Mouse (Mus musculus): Measurements from ENCODE around the gene Olfr1342. TPM values are rescaled to one million over a fixed set of nuclear protein-coding genes. Genes with fewer than 3 reads are reported as not detected.

Olfr1342 gene
- total and polyA plus RNA-seq, 2 experiments from 2014 or later: not detected

GRCm38 (mm10) chr4:118711656-118712055 lies 19.1 kb upstream of the Olfr1342 start:
- Histone ChIP-seq H3K9ac (no peak overlapping the region), H3K36me3 (ENCODE audit: insufficient read depth) (no peaks in the 10 kb centered on the region), H3K27ac (ENCODE audit: low read depth, low read length) (no peak overlapping the region), H3K27me3 (ENCODE audit: insufficient read depth, low read length) (no peaks in the 10 kb centered on the region), H3K4me1 (ENCODE audit: insufficient read depth) (no peaks in the 10 kb centered on the region), H3K4me3 (ENCODE audit: low read depth, low read length) (no peak overlapping the region), H3K4me2 (ENCODE audit: low read depth) (no peak overlapping the region), H3K9me3 (ENCODE audit: low read length) (no peaks in the 10 kb centered on the region)
- ATAC-seq (no peak), DNase-seq (no peak)
- 4% methylated on average over 1 of the region's 1 CpGs for WGBS
- no peak for TF ChIP-seq CTCF (IDR thresholded peaks at IDR 0.05; ENCODE audit: low read depth)

- H3K36me3 ChIP-seq (ENCODE audit: insufficient read depth): no peaks in the 10 kb centered on the region
- TF ChIP-seq CTCF (IDR thresholded peaks at IDR 0.05; ENCODE audit: low read depth): no peak
- 86% methylated on average over 5 of the region's 5 CpGs for WGBS
Measured at GRCm38 (mm10) chr4:118708086-118708485, 15.5 kb upstream of the Olfr1342 start.

GRCm38 (mm10) chr4:118703223-118703622 lies 10.7 kb upstream of the Olfr1342 start, which contains the start of gene Olfr1341:
Gene Olfr1341, plus strand, starts transcription at chr4:118703523.
- WGBS: 76% methylated on average over 3 of the region's 3 CpGs
- DNase-seq: no peak
- Histone ChIP-seq H3K36me3 (ENCODE audit: insufficient read depth) (no peaks in the 10 kb centered on the region), H3K4me3 (ENCODE audit: low read depth, low read length) (no peak within 1 kb of the TSS), H3K9me3 (ENCODE audit: low read length) (no peaks in the 10 kb centered on the region), H3K27me3 (ENCODE audit: insufficient read depth, low read length) (no peaks in the 10 kb centered on the region), H3K9ac (no peak within 1 kb of the TSS), H3K27ac (ENCODE audit: low read depth, low read length) (no peak within 1 kb of the TSS), H3K4me2 (ENCODE audit: low read depth) (no peak within 1 kb of the TSS), H3K4me1 (ENCODE audit: insufficient read depth) (no peaks in the 10 kb centered on the region)
- ATAC-seq: no peak
- TF ChIP-seq CTCF (IDR thresholded peaks at IDR 0.05; ENCODE audit: low read depth): no peak

More at GRCm38 (mm10) chr4:118708086-118708485, 15.5 kb upstream of the Olfr1342 start:
- ATAC-seq: no peak
- H3K27ac ChIP-seq (ENCODE audit: low read depth, low read length): no peak overlapping the region
- no peaks in the 10 kb centered on the region for H3K27me3 ChIP-seq (ENCODE audit: insufficient read depth, low read length)
- no peak overlapping the region for H3K9ac ChIP-seq
- no peaks in the 10 kb centered on the region for H3K4me1 ChIP-seq (ENCODE audit: insufficient read depth)
- no peak for DNase-seq
- no peak overlapping the region for H3K4me3 ChIP-seq (ENCODE audit: low read depth, low read length)
- no peaks in the 10 kb centered on the region for H3K9me3 ChIP-seq (ENCODE audit: low read length)
- H3K4me2 ChIP-seq (ENCODE audit: low read depth): no peak overlapping the region

- Histone ChIP-seq H3K4me2 (ENCODE audit: low read depth) (no peak overlapping the region), H3K36me3 (ENCODE audit: insufficient read depth) (no peaks in the 10 kb centered on the region), H3K27me3 (ENCODE audit: insufficient read depth, low read length) (no peaks in the 10 kb centered on the region), H3K4me3 (ENCODE audit: low read depth, low read length) (no peak overlapping the region), H3K4me1 (ENCODE audit: insufficient read depth) (no peaks in the 10 kb centered on the region), H3K9ac (no peak overlapping the region), H3K27ac (ENCODE audit: low read depth, low read length) (no peak overlapping the region), H3K9me3 (ENCODE audit: low read length) (no peaks in the 10 kb centered on the region)
- 25% methylated on average over 2 of the region's 2 CpGs for WGBS
- DNase-seq (no peak), ATAC-seq (no peak)
- no peak for TF ChIP-seq CTCF (IDR thresholded peaks at IDR 0.05; ENCODE audit: low read depth)
Measured at GRCm38 (mm10) chr4:118693812-118694211, 1.3 kb upstream of the Olfr1342 start.

- no peak overlapping the region for H3K27ac ChIP-seq (ENCODE audit: low read depth, low read length)
- H3K4me3 ChIP-seq (ENCODE audit: low read depth, low read length): no peak overlapping the region
- H3K27me3 ChIP-seq (ENCODE audit: insufficient read depth, low read length): no peaks in the 10 kb centered on the region
- no peaks in the 10 kb centered on the region for H3K9me3 ChIP-seq (ENCODE audit: low read length)
- TF ChIP-seq CTCF (IDR thresholded peaks at IDR 0.05; ENCODE audit: low read depth): no peak
- H3K9ac ChIP-seq: no peak overlapping the region
- H3K36me3 ChIP-seq (ENCODE audit: insufficient read depth): no peaks in the 10 kb centered on the region
- no peaks in the 10 kb centered on the region for H3K4me1 ChIP-seq (ENCODE audit: insufficient read depth)
- no peak for DNase-seq
- no peak overlapping the region for H3K4me2 ChIP-seq (ENCODE audit: low read depth)
- 83% methylated on average over 2 of the region's 2 CpGs for whole genome bisulfite sequencing
- ATAC-seq: no peak
Measured at GRCm38 (mm10) chr4:118687086-118687485, 5.5 kb downstream of the Olfr1342 start.

GRCm38 (mm10) chr4:118658652-118659051 lies 33.9 kb downstream of the Olfr1342 start, which contains the start of gene Olfr62:
Gene Olfr62, plus strand, starts transcription at chr4:118658952.
- no peak within 1 kb of the TSS for H3K4me3 ChIP-seq (ENCODE audit: low read depth, low read length)
- H3K9ac ChIP-seq: no peak within 1 kb of the TSS
- H3K9me3 ChIP-seq (ENCODE audit: low read length): no peaks in the 10 kb centered on the region
- no peaks in the 10 kb centered on the region for H3K27me3 ChIP-seq (ENCODE audit: insufficient read depth, low read length)
- H3K27ac ChIP-seq (ENCODE audit: low read depth, low read length): no peak within 1 kb of the TSS
- no peaks in the 10 kb centered on the region for H3K4me1 ChIP-seq (ENCODE audit: insufficient read depth)
- no peak for DNase-seq
- no peak for TF ChIP-seq CTCF (IDR thresholded peaks at IDR 0.05; ENCODE audit: low read depth)
- ATAC-seq: no peak
- H3K4me2 ChIP-seq (ENCODE audit: low read depth): no peak within 1 kb of the TSS
- no peaks in the 10 kb centered on the region for H3K36me3 ChIP-seq (ENCODE audit: insufficient read depth)

GRCm38 (mm10) chr4:118645234-118645633 lies 47.3 kb downstream of the Olfr1342 start:
- Histone ChIP-seq H3K27ac (ENCODE audit: low read depth, low read length) (no peak overlapping the region), H3K4me3 (ENCODE audit: low read depth, low read length) (no peak overlapping the region), H3K36me3 (ENCODE audit: insufficient read depth) (no peaks in the 10 kb centered on the region), H3K9ac (no peak overlapping the region), H3K9me3 (ENCODE audit: low read length) (no peaks in the 10 kb centered on the region), H3K4me2 (ENCODE audit: low read depth) (no peak overlapping the region), H3K27me3 (ENCODE audit: insufficient read depth, low read length) (no peaks in the 10 kb centered on the region), H3K4me1 (ENCODE audit: insufficient read depth) (no peaks in the 10 kb centered on the region)
- peak; percentile 76 for TF ChIP-seq CTCF (IDR thresholded peaks at IDR 0.05; ENCODE audit: low read depth)
- ATAC-seq (no peak), DNase-seq (peak; percentile 63)
- WGBS: 4% methylated on average over 2 of the region's 2 CpGs
